Mouse (Mus musculus): ENCODE results near the gene Klhl31.

Gene Klhl31

DNA sequence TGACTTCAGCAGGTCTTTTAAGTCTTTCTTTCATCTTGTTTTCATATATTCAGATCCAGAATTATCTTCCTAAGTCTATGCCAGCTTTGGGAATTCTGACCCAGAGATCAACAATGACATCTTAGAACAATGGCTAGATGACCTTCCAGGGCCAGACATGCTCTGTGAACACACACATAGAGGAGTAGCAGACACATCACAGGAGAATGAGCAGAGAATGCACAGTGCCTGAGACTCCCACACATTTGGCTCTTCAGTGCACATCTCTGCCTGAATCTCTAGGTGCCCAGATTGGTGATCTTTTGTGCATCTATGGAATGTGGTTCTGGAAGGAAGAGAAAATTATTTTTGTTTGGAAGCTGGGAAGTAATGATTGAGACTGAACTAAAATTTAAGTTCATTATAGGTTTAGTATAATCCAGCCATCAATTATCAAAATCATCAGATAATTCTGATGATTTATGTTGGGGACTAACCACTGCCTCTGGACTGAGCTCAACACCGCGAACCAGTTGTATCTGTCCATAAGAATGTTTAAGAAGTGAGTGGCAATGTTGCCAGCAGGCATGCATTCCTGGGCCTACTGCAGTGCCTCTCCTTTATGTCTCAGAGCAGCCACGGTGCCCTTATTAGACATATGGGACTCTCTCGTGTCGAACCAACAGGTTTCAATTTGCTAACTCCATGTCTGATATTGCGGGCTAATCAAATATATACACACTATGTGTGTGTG, 12.8 kb upstream of the Klhl31 start:
- no peak for DNase-seq (ENCODE audit: low spot score in 2 of 2)

DNA sequence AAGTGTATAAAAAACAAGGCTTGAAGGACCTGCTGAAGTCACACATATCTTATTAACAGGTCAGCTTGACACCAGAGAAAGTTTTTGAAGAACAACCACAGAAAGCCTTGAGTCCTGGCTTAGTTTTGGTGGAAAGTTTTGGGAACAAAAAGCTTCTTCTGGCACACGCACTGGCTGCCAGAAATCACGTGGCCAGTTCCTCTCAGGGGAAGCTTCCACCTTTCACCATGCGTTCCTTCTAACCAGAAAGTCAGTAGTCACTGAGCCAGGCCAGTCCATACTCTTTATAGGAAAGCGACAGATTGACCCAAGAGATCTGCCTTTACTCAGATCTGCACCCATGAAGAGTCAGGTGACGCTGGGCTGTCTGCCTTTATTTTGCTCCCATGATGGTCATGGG, 12.1 kb upstream of the Klhl31 start:
- no peak for DNase-seq (ENCODE audit: low spot score in 2 of 2)

GRCm38 (mm10) chr9:77628676-77629075, 7.6 kb upstream of the Klhl31 start:
- DNase-seq (ENCODE audit: low spot score in 2 of 2) = peak; percentile 37 to 50

- DNase-seq (ENCODE audit: low spot score in 2 of 2) = peak in 1 of 2 experiments; percentile 29
These were observed 6.6 kb upstream of the Klhl31 start for GRCm38 (mm10) chr9:77629708-77630107.

DNA sequence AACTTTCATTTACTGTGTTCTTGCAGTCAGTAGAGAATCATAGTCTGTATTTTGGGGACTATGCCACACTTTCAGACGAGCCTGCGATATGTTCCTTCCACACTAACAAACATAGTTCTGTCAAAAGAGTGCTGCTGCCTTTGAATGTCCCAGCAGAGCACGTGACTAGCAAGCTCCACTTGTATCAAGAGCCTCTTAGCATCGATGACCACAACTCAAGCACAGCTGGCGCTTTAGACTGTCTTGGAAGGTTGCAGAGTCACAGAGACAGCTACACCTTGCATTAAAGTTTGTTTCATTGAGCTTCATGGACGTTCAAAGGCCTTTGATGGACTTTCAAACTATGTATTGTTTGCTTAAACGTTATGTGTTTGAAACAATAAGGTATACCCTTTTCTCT, 5.5 kb upstream of the Klhl31 start:
- no peak for DNase-seq (ENCODE audit: low spot score in 2 of 2)

DNA sequence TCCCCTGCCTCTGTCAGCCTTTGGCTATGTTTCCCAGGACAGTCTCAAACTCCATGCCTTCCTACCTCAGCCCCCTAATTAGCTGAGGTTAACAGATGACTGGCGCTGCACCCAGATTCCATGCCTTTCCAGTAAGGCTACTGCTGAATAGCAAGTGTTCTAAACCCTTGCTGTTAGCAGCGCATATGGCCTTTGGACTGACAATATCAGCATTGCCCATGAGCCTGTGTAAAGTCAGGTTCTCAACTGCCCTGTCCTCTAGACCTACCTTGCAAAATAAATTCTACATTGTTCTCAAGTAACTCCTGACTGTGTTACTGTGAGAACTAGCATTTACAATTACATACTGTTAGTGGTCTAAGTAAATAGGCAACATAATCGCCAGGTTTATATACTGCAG, 3.9 kb upstream of the Klhl31 start:
- DNase-seq (ENCODE audit: low spot score in 2 of 2) = no peak

DNA sequence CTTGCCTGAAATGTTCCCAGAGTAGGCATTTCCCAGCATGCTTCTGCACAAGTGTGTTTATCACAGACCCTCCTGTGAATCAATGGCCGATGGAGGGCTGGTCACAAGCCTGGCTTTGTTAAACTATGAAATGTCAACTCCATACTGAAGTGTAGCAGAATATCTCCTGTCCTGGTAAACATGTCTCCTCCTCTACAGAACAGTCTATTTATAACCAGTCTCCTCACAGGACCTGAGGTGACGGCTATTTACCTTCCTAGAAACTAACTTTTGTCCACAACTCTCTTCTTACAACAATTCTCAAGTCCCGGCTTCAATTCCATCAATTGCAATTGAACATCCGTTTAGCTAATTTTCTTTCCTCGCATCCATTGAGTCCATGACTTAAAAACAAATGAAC, 297 bp upstream of the Klhl31 start:
- DNase-seq (ENCODE audit: low spot score in 2 of 2) = peak in 1 of 2 experiments; percentile 32

- no peak for DNase-seq (ENCODE audit: low spot score in 2 of 2)
These were observed 1.1 kb downstream of the Klhl31 start for GRCm38 (mm10) chr9:77637357-77637756.

DNA sequence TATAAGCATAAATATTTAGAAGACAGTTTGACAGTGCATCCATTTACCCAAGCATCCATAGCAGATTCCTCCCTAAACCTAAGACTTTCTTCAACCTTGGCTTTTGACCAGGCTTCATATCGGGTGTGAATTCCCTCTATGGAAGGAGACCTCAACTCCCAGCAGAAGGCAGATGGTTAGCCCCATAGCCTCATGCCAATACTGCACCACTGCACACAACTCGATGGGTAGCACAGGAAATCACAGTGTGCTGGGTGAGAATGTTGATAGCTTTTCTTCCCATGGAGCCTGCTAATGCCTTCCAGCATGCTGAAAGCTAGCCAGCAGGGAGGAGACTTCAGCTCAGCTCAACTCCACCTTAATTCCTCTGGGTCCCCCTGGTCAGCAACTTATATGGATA, 8.9 kb downstream of the Klhl31 start:
- no peak for DNase-seq (ENCODE audit: low spot score in 2 of 2)

GRCm38 (mm10) chr9:77651847-77652246, 15.5 kb downstream of the Klhl31 start:
- DNase-seq (ENCODE audit: low spot score in 2 of 2) = no peak

DNA sequence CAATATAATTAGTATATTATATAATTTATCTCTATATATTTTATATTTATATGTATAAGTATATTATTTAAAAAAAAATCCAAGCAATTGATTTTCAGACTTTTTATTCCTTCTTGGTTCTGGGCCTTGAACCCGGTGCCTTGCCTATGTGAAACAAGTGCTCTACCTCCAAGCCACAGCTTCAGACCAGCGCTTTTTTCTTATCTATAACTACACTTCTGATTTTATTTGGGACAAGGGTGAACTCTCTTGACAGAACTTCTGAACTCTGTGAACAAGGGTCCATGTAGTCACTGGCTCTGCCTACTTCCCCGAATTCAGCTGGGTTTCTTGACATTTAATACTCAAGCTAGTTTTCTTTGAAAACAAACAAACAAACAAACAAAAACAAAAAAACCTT, 17.6 kb downstream of the Klhl31 start:
- DNase-seq (ENCODE audit: low spot score in 2 of 2) = no peak

GRCm38 (mm10) chr9:77655181-77655934, 19.1 kb downstream of the Klhl31 start:
- peak; percentile 13 to 15 for DNase-seq (ENCODE audit: low spot score in 2 of 2)

- peak; percentile 17 to 38 for DNase-seq (ENCODE audit: low spot score in 2 of 2)
These were observed 19.6 kb downstream of the Klhl31 start for GRCm38 (mm10) chr9:77655935-77656288.

- DNase-seq (ENCODE audit: low spot score in 2 of 2) = no peak
These were observed 26.6 kb downstream of the Klhl31 start for GRCm38 (mm10) chr9:77662917-77663316.

DNA sequence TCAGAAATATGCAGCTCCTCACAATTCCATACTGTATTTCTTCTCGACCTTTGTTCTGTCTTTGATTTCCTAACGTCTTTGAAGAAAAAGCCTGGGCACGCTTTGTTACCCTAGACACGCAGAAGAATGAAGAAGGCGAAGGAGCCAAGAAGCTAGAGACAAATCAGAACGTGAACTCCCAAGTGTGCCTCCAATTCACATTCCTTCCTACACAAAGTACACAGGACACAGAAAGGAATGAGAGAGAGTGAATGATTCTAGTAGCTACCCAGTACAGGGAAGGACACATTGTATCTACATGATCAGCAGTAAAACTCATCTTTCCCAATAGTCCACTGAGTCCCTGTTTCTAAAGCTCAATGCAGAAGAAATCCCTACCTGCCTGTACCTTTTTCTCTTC, 33.8 kb downstream of the Klhl31 start:
- no peak for DNase-seq (ENCODE audit: low spot score in 2 of 2)

DNA sequence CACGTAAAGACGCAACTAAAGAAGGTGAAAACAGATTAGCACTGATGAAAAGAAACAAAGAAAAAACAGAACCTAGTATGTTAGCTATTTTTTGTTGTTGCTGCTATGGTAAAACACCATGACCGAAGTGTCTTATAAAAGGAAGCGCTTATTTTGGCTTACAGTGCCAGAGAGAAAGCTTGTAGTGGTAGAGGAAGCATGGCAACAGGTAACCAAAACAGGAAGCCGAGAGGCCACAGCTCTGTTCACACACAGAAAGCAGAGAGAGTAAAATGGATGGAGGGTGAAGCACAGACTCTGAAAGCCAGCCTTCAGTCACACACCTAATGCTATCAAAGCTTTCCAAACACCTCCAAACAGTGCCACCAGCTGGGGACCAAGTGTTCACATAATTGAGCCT, 34.7 kb downstream of the Klhl31 start:
- no peak for DNase-seq (ENCODE audit: low spot score in 2 of 2)

- DNase-seq (ENCODE audit: low spot score in 2 of 2) = no peak
These were observed 36.9 kb downstream of the Klhl31 start for GRCm38 (mm10) chr9:77673218-77673617.

GRCm38 (mm10) chr9:77673986-77674385, 37.7 kb downstream of the Klhl31 start:
- no peak for DNase-seq (ENCODE audit: low spot score in 2 of 2)

GRCm38 (mm10) chr9:77684938-77685337, 48.6 kb downstream of the Klhl31 start:
- no peak for DNase-seq (ENCODE audit: low spot score in 2 of 2)

DNA sequence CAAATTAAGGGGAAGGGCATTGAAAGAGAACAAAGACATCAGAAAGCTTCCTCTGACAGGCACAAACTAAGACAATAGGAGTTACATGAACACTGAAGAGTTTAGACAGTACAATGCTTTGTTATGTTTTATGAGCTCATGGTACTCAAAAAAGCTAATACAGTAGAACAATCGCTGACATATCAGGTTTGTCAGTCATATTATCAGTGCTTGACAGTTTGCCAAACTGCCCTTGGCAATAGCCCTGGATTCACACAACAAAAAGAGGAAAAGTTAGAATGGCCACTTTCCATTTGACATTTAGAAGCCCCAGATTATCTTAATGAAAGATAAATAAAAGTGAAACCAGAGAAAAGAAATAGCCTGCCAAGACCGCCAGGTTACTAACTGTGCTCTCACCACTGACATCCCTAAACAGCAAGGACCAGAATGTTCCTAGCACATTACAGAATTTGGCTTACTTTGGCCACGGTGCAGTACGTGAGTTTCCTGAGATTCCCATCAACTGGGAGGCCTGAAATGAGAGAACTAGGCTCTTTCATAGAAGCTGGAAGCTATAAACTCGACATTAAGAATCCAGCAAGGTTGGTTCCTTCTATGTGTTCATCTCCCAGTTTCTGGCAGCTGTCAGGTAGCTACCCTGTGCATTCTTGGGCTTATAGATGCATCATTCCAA, 49.7 kb downstream of the Klhl31 start:
- DNase-seq (ENCODE audit: low spot score in 2 of 2) = peak; percentile 17 to 41

DNA sequence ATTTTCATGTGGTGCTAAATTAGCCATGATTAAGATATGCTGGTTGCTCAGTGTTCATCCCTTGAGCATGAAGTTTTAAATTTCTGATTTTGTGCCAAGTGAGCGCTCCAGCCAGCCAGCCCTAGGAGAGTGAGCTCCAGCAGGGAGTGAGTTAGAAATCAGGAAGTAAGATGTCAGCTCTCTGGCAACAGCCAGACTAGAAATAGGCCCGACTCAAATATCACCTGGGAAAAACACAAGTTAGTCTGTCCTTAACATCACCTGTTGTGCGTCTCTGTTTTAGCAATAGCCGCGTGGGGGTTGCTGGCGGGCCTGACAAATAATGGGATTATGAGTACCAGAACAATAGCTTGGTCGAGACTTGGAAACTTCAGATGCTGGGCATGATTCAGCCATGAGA, 56.4 kb downstream of the Klhl31 start:
- no peak for DNase-seq (ENCODE audit: low spot score in 2 of 2)

DNA sequence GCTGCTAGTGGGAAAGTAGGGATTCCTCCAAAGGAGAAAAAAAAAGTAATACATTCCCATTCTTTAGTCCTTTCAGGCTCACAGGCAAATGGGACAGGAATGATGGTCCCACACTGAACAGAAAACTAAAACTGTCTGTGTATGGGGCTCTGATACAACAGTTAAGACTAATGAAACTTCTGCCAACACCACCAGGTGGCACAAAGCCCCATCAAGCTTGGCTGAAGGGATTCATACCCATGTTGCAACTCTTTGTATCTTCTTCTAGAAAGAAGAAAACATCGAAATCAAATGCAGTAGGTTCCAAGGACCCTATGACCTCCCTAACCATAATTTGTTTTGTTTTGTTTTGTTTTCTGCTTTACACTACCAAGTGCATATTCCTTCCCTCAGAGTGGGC, 57.1 kb downstream of the Klhl31 start:
- DNase-seq (ENCODE audit: low spot score in 2 of 2) = no peak

- DNase-seq (ENCODE audit: low spot score in 2 of 2) = no peak
These were observed 59.3 kb downstream of the Klhl31 start for GRCm38 (mm10) chr9:77695586-77695985.
